Mouse (Mus musculus): Measurements from ENCODE around the gene Tssc4.

Gene Tssc4

DNA sequence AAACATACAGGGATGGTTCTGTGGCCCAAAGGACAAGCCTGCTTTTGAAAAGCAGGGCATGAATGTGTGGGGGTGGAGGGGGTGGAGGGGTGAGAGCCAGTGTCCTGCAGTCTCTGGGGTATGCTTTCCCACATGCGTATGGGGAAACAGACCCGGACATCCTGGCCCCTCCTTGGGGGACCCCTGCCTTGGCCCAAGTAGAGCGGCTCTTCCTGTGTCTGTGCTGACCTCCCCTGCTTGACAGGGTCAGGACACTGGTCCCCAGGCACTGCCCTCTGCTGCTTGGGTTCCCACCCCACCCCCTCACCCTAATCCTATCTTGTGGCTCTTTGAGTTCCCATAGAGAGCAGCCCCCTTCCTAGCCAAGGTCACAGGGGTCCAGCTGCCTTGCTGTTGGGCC lies 40.6 kb downstream of the Tssc4 start:
- no peak for DNase-seq (ENCODE audit: low spot score in 2 of 2)

DNA sequence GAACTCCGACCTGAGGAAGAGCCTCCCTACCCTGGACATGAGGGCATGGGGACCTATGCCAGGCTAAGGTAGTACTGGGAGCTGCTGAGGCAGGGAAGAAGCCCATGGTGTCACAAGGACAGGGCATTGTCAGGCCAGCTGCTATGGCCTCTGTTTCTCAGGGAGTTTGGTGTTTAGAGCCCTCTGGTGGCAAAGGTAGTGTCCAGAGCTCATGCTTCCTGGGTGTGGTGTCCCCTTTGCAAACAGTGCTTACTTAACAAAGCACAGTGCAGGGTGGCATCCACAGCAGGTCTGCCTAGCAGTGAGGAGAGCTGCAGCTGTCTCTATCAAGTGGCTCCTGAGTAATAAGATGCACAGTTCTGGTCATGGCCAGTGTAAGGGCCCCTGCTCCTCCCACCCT lies 41.8 kb downstream of the Tssc4 start:
- DNase-seq (ENCODE audit: low spot score in 2 of 2) = no peak

- no peak for DNase-seq (ENCODE audit: low spot score in 2 of 2)
Measured at GRCm38 (mm10) chr7:143111719-143112118, 42.7 kb downstream of the Tssc4 start.

DNA sequence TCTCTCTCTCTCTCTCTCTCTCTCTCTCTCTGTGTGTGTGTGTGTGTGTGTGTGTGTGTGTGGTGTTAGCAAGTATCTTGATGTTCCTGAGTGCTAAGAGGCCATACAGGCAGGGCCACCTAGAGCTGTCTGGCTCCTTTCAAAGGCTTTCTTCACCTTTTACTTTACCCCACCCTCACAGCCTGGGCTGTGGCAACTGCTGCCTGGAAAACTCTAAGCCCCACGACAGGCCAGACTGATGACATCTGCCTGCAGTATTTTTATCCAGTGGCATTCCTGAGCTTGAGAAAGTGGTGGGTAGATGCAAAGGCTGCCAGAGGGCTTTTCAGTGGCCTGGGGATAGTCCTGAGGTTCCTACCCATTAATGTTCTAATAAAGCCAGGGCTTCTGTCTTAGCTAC lies 43.3 kb downstream of the Tssc4 start:
- DNase-seq (ENCODE audit: low spot score in 2 of 2) = no peak

DNA sequence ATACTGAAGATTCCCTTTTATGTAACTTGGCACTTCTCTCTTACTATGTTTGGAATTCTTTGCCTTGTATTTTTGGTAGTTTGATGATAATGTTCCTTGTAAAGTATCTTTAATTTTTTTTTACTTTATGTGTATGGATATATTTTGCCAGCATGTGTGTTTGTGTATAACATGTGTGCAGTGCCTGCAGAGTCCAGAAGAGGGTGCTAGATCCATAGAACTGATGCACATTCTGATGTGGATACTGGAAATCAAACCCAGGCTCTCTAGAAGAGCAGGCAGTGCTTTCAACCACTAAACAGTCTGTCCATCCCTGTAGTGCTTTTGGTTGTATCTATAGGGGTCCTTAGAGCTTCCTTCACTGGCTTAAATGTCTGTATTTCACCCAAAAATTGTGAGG lies 45.7 kb downstream of the Tssc4 start:
- no peak for DNase-seq (ENCODE audit: low spot score in 2 of 2)

DNA sequence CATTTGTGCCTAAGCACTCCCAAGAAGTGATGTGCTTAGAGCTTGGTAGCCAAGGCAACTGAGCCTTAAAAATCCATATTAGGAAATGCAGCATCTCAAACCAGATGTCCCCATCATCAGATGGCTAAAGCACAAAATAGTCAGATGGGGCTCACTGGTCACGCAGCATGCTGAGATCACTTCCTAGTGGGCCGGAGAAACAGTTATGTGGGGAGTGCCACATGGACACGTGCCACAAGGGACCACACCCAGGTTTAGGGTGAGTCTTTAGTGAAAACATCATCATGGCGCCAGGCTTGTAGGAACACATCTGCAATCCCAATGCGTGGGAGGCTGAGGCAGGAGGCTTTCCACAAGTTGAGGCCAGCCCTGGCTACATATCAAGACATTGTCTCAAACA lies 47.5 kb downstream of the Tssc4 start:
- no peak for DNase-seq (ENCODE audit: low spot score in 2 of 2)

GRCm38 (mm10) chr7:143119407-143119806 lies 50.4 kb downstream of the Tssc4 start:
- no peak for DNase-seq (ENCODE audit: low spot score in 2 of 2)

- DNase-seq (ENCODE audit: low spot score in 2 of 2) = no peak
Measured at GRCm38 (mm10) chr7:143119826-143120225, 50.8 kb downstream of the Tssc4 start.
